Mouse (Mus musculus) myocyte (in vitro differentiated cells): Measurements from ENCODE around the gene Lgals3bp. TPM values are rescaled to one million over a fixed set of nuclear protein-coding genes. Genes with fewer than 3 reads are reported as not detected.

Source experiments
- H3K27me3 ChIP-seq: one replicate; pipeline ENCODE4 v1.6.1; 2011; ENCODE audit not compliant: control insufficient read depth, insufficient read depth, insufficient read length
- H3K36me3 ChIP-seq: one replicate; pipeline ENCODE4 v1.6.1; 2011; ENCODE audit not compliant: control insufficient read depth, insufficient read depth
- H3K4me2 ChIP-seq: one replicate; pipeline ENCODE4 v1.6.1; 2011; ENCODE audit warnings: low read depth, control low read depth
- H3K4me3 ChIP-seq: one replicate; pipeline ENCODE4 v1.5.1; 2011; ENCODE audit warnings: mild to moderate bottlenecking, control low read depth, moderate library complexity
- H3K79me2 ChIP-seq: one replicate; pipeline ENCODE4 v1.6.1; 2011; ENCODE audit not compliant: control insufficient read depth, insufficient read depth
- H3ac ChIP-seq: one replicate; pipeline ENCODE4 v1.6.1; 2011; ENCODE audit not compliant: control insufficient read depth, insufficient read length
- CEBPB ChIP-seq: IDR thresholded peaks from 2 replicates; pipeline ENCODE4 v1.6.1; 2011; ENCODE audit warnings: mild to moderate bottlenecking, moderate library complexity; ENCODE audit not compliant: poor library complexity, insufficient read depth, severe bottlenecking
- E2F4 ChIP-seq: IDR thresholded peaks from one replicate; pipeline ENCODE4 v1.6.1; 2011; ENCODE audit warnings: mild to moderate bottlenecking, control low read depth, moderate library complexity; ENCODE audit not compliant: insufficient read depth
- MAX ChIP-seq: IDR thresholded peaks from one replicate; pipeline ENCODE4 v1.6.1; 2011; ENCODE audit warnings: low read depth, mild to moderate bottlenecking, control low read depth
- MYOD1 ChIP-seq, 3 experiments: IDR thresholded peaks; one replicate each; pipeline ENCODE4 v1.6.1; 2011; ENCODE audit warnings: control low read depth in 2 of 3, low read depth in 2 of 3, mild to moderate bottlenecking in 2 of 3, moderate library complexity in 1 of 3; ENCODE audit not compliant: insufficient read length in 2 of 3, control insufficient read depth in 1 of 3
- MYOG ChIP-seq, 3 experiments: IDR thresholded peaks; one replicate each; pipeline ENCODE4 v1.6.1; 2011; ENCODE audit warnings: control low read depth in 2 of 3, low read depth in 2 of 3, mild to moderate bottlenecking in 2 of 3; ENCODE audit not compliant: insufficient read length in 2 of 3, control insufficient read depth in 1 of 3, insufficient read depth in 1 of 3
- POLR2A ChIP-seq: IDR thresholded peaks from one replicate; pipeline ENCODE4 v1.6.1; 2011; ENCODE audit warnings: low read depth, mild to moderate bottlenecking, control low read depth, moderate library complexity; ENCODE audit not compliant: insufficient read length
- POLR2AphosphoS2 ChIP-seq: IDR thresholded peaks from one replicate; pipeline ENCODE4 v1.6.1; 2011; ENCODE audit warnings: low read depth, control low read depth; ENCODE audit not compliant: insufficient read length
- REST ChIP-seq: IDR thresholded peaks from one replicate; pipeline ENCODE4 v1.6.1; 2011; ENCODE audit warnings: mild to moderate bottlenecking, control low read depth, moderate library complexity; ENCODE audit not compliant: insufficient read depth, insufficient read length
- SRF ChIP-seq: IDR thresholded peaks from one replicate; pipeline ENCODE4 v1.6.1; 2011; ENCODE audit warnings: low read depth; ENCODE audit not compliant: control insufficient read depth, insufficient read length
- TCF12 ChIP-seq: IDR thresholded peaks from one replicate; pipeline ENCODE4 v1.6.1; 2011; ENCODE audit warnings: mild to moderate bottlenecking, control low read depth; ENCODE audit not compliant: poor library complexity, insufficient read depth, severe bottlenecking
- TCF3 ChIP-seq: IDR thresholded peaks from one replicate; pipeline ENCODE4 v1.6.1; 2011; ENCODE audit warnings: low read depth, control low read depth; ENCODE audit not compliant: insufficient read length
- USF1 ChIP-seq: IDR thresholded peaks from one replicate; pipeline ENCODE4 v1.6.1; 2011; ENCODE audit warnings: low read depth, mild to moderate bottlenecking, control low read depth, moderate library complexity
- polyA plus RNA-seq: library from polyadenylated mRNA; unstranded; fragments of >200 nt; fragmentation: generic; extraction: Trizol; gene quantifications from one replicate; pipeline ENCODE4 v1.2.1, GENCODE M21; 2012; ENCODE audit warnings: missing spikeins

Gene Lgals3bp
- polyA plus RNA-seq, 1 experiment = 16.4 TPM

DNA sequence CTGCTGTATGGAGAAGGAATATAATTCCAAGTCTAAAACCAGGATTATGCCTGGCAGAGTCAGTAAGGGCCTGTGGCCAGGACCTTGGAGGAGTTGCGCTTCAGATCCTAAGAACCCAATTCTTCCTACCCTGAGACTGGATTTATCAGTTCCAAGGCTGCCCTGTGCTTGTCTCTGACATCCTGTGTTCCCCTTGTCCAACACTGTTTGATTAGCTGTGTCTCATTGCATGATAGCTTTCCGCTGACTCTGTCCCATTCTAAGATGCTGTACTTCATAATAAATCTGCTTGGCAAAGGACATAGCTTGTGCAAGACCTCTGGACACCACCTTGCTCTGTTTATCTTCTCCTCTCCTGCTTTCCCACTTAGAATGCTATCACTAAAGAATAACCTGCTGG is 54.5 kb downstream of the Lgals3bp start:
- Histone ChIP-seq H3K36me3 (peaks cover 4% of the 10 kb centered on the region), H3K4me3 (no peak overlapping the region), H3K27me3 (no peaks in the 10 kb centered on the region), H3K4me2 (peak overlapping the region; percentile 3), H3K79me2 (peaks cover 95% of the 10 kb centered on the region), H3ac (no peak overlapping the region)
- TF ChIP-seq MYOG (IDR thresholded peaks at IDR 0.05; ENCODE audit: control insufficient read depth in 1 of 3, insufficient read depth in 1 of 3, insufficient read length in 2 of 3, low read depth in 2 of 3) (no peak), TCF3 (no peak), REST (no peak), POLR2A (no peak), POLR2AphosphoS2 (no peak), MYOD1 (IDR thresholded peaks at IDR 0.05; ENCODE audit: control insufficient read depth in 1 of 3, insufficient read length in 2 of 3, low read depth in 2 of 3) (no peak), TCF12 (no peak), E2F4 (no peak), SRF (no peak), USF1 (no peak), CEBPB (no peak), MAX (no peak)

- Histone ChIP-seq H3K4me3 (no peak overlapping the region), H3K4me2 (peak overlapping the region; percentile 7), H3K36me3 (no peaks in the 10 kb centered on the region), H3K79me2 (peaks cover 95% of the 10 kb centered on the region), H3ac (no peak overlapping the region), H3K27me3 (no peaks in the 10 kb centered on the region)
- TF ChIP-seq SRF = no peak
- TF ChIP-seq USF1 = peak; percentile 71
Observed at GRCm38 (mm10) chr11:118346395-118347096, 55.3 kb downstream of the Lgals3bp start.

GRCm38 (mm10) chr11:118345693-118346092 is 56.2 kb downstream of the Lgals3bp start:
- Histone ChIP-seq H3K79me2 (peaks cover 95% of the 10 kb centered on the region), H3K4me3 (no peak overlapping the region), H3K4me2 (no peak overlapping the region), H3K27me3 (no peaks in the 10 kb centered on the region), H3K36me3 (no peaks in the 10 kb centered on the region), H3ac (no peak overlapping the region)
- TF ChIP-seq MYOD1 (IDR thresholded peaks at IDR 0.05; ENCODE audit: control insufficient read depth in 1 of 3, insufficient read length in 2 of 3, low read depth in 2 of 3) = no peak
- TF ChIP-seq CEBPB = no peak
- TF ChIP-seq TCF12 = no peak
- TF ChIP-seq TCF3 = no peak
- TF ChIP-seq POLR2AphosphoS2 = no peak
- TF ChIP-seq SRF = no peak
- TF ChIP-seq REST = no peak
- TF ChIP-seq MAX = no peak
- TF ChIP-seq USF1 = no peak
- TF ChIP-seq POLR2A = no peak
- no peak for TF ChIP-seq MYOG (IDR thresholded peaks at IDR 0.05; ENCODE audit: control insufficient read depth in 1 of 3, insufficient read depth in 1 of 3, insufficient read length in 2 of 3, low read depth in 2 of 3)
- no peak for TF ChIP-seq E2F4

GRCm38 (mm10) chr11:118343629-118344028 is 58.3 kb downstream of the Lgals3bp start:
- no peak overlapping the region for H3ac ChIP-seq
- TF ChIP-seq SRF = no peak
- TF ChIP-seq USF1 = no peak
- no peak for TF ChIP-seq MAX
- no peak for TF ChIP-seq CEBPB
- TF ChIP-seq TCF3 = no peak
- TF ChIP-seq MYOG (IDR thresholded peaks at IDR 0.05; ENCODE audit: control insufficient read depth in 1 of 3, insufficient read depth in 1 of 3, insufficient read length in 2 of 3, low read depth in 2 of 3) = no peak
- TF ChIP-seq MYOD1 (IDR thresholded peaks at IDR 0.05; ENCODE audit: control insufficient read depth in 1 of 3, insufficient read length in 2 of 3, low read depth in 2 of 3) = no peak
- no peak for TF ChIP-seq POLR2A
- no peak for TF ChIP-seq TCF12
- H3K36me3 ChIP-seq = no peaks in the 10 kb centered on the region
- H3K27me3 ChIP-seq = no peaks in the 10 kb centered on the region
- H3K4me2 ChIP-seq = no peak overlapping the region
- peaks cover 99% of the 10 kb centered on the region for H3K79me2 ChIP-seq
- H3K4me3 ChIP-seq = no peak overlapping the region

Other genes with a start within 250 kb of the Lgals3bp start
- gene Cyth1, start 153.5 kb downstream of the Lgals3bp start, polyA plus RNA-seq = 16.1 TPM
- gene Usp36, start 111.8 kb downstream of the Lgals3bp start, polyA plus RNA-seq = 19.5 TPM
- gene Cep295nl, start 59.6 kb downstream of the Lgals3bp start, polyA plus RNA-seq = 0.60 TPM
- 321 TPM for gene Timp2, start 46.4 kb downstream of the Lgals3bp start, polyA plus RNA-seq
- 33.7 TPM for gene Cant1, start 17.0 kb upstream of the Lgals3bp start, polyA plus RNA-seq
- gene C1qtnf1, start 26.1 kb upstream of the Lgals3bp start, polyA plus RNA-seq = 9.8 TPM
- gene Engase, start 74.7 kb upstream of the Lgals3bp start, polyA plus RNA-seq = 5.1 TPM